Mouse (Mus musculus): ENCODE measurements around the gene Qrfpr.

Qrfpr gene

DNA sequence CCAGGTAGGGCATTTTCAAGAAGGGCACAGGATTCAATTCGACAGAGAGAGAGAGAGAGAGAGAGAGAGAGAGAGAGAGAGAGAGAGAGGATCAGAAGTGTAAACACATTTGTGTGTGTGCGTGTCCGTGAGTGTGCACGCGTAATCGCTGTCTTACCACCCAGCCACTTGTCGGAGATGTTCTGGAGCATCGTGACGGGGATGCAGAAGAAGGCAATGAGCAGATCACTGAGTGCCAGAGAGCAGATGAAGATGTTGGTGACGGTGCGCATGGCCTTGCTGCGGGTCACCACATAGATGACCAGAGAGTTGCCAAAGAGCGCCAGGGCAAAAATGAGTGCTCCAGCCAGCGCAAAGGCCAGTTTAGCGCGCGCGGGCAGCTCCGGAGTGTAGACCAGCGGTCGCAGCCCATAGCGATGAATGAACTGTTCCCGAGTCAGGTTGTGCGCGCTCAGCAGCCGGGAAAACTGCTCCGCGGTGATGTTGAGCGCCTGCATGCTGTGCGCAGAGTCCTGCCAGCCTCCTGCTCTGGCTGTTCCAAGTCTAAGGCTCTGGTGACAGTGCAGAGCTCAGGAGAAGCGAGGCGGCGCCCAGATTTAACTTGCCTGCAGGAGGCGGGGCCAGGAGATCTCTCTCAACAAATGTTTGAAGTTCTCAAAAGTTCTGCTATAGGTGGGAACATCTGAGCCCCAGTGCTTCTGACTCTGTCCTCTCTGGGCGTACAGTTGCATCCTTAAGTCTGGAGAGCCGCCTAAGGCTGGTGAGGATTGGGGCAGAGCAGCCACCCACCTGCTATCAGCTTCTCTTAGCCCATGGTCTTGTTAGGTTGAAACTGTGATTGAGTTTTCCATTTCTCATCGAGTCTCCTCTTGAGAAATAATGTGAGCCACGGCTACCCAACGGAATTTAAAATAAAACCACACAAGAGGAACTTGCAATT lies at the start of gene Qrfpr:
Gene Qrfpr, minus strand, starts transcription at position 571 of the 940 bp plus-strand sequence.
- DNase-seq = peak; percentile 9 to 15

DNA sequence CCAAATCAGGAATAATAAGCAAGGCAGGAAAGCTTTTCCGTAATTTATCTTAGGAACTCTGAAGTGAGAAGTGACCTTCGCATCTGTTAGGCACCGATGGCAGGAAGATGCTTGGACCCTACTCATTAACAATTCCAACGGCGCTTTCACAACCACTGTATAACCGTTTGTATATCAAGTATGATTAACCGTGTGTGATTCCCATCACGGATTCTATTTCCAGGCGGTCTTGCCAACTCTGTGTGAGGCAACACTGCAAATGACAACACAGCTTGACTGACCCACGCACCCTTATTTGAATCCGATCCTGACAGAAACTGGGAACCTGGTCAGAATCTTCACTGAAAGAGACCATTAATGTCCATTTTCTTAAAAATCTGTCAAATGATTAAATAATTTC lies 41.8 kb upstream of the Qrfpr start:
- DNase-seq = no peak

DNA sequence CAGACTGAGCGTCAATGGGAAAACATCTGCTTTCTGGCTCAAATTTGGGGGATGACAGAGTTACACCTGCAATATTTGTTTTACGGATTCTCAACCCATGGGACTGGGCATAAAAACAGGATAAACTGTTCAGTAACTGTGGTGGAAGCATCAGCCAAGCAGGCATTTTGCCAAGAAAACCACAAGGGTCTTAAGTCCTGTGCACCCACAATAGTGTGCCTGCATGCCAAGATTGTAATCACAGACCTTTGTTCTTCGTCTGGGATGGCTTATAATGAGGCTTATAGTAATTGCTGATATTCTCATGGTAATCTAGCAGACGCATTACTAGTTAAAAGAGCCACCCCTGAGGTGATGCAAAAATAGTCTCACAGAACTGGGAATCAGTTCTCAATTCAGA lies 41.2 kb upstream of the Qrfpr start:
- no peak for DNase-seq

DNA sequence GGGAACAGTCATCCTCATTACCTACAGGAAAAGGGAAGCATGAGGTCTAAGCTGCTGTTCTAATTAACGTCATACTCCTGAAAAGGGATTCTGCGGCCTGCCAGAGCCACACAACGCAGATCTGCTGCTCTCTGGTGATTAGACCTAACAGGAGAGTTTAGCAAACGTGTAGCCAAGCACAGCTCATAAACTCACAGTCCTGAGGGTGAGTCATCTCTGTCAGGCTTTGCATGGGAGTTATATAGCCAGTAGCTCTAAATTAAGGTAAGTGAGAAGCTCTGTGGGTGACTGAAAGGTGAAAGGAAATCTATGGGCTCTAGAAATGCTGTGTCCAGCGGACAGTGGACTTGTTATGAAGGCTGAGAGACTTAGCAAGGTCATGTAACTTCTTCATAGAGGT lies 28.5 kb upstream of the Qrfpr start:
- no peak for DNase-seq

DNA sequence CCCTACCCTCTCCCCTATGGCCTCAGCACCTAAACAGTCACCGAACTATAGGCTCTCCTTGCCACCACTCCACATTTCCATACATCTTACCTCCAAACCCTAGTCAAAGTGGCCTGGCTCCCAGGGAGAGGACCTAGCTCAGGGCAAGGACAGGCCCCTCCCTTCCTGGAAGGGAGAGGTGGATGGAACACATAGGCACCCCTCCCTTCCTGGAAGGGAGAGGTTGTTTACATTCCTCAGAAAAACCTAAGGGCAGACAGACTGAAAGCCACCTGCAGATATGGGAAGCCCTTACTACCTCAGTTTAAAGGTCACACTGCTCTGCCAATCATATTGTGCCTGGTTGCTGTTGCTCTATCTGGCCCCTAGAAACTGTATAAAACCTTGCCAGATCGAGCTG lies 26.3 kb upstream of the Qrfpr start:
- DNase-seq = no peak

DNA sequence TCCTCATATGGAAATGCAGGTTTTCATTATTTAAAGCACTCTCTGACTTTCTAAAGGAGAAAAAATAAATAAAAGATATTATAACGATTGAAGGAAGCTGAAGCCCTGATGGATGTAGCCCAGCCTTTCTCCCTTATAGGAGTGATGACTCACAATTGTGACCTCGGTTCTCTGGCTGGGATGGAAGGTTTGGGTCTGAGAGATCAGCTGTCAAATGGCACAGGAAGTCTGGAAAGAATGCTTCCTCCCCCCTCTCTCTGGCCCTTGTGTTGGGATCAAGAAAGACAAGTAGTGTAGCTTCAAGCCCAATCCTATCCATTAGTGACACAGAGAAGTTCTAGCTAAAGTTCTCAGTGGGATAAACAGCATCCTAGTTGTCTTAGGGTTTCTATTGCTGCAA lies 7.8 kb upstream of the Qrfpr start:
- DNase-seq = no peak

DNA sequence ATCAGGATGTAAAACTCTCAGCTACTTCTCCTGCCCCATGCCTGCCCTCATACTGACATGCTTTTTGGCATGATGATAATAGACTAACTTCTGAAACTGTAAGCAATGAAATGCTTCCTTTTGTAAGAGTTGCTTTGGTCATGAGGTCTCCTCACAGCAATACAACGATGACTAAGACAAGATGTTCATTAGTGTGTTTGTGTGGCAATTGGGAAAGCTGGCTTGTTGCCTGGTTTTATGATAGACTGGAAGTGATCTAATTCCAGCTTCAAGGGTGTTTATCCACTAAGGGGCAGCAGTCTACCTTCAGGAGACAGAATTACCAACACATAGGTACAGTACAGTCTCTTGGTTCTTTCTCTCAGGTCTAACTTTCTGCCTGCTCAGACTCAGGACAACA lies 5.1 kb upstream of the Qrfpr start:
- no peak for DNase-seq

DNA sequence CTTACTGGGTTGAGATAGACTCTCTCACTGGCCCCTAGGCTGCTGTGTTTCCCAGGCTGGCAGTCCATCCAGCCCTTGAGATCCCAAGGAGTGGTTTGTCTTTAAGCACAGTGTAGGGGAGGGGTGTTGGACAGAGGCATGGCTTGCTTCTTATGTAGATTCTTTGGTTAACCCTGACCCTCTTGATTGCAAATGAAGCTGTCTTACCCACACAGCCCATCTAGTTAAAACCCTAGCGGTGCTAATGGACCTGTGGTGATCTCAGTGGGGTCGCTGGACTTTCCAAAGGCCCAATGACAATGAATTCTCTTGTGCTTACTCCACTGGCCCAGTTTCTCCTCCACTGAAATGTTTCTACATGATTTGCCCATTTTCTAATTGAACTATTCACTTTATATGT lies 1.2 kb upstream of the Qrfpr start:
- no peak for DNase-seq

DNA sequence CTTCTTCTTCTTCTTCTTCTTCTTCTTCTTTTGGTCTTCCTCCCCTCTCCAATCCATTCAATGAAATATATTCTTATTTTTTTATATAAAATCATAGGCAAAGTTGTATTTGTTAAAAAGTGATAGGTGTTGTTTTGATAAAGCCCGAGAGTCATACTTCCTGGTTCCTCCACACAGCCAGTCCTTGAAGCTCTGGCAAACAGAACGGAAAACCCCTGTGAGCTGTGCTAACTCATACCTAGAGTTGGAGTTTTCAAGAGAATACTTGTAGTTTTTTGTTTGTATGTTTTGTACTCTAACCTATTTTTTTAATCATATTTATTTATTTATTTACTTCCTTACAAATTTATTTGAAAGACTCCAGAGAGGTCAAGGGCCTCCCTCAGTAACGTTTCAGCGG lies 9.4 kb downstream of the Qrfpr start:
- no peak for DNase-seq

DNA sequence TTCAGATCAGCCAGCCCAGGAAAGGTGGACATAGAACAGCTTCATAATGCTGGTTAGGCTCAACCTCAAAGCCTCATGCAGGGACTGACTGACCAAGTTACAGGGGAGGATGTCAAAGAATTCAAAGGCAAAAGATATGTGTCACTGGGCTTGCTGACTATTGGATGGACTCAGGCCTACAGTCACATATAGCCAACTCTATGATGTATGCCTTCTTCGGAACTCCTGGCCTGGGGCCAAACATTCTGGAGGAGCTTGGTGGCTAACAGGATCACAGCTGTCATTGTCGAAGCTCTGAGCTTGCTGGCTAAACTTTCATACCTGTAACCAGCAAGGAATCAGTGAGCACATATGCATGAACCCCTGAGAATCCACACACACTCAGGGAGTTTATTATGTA lies 11.2 kb downstream of the Qrfpr start:
- DNase-seq = peak; percentile 19 to 30

DNA sequence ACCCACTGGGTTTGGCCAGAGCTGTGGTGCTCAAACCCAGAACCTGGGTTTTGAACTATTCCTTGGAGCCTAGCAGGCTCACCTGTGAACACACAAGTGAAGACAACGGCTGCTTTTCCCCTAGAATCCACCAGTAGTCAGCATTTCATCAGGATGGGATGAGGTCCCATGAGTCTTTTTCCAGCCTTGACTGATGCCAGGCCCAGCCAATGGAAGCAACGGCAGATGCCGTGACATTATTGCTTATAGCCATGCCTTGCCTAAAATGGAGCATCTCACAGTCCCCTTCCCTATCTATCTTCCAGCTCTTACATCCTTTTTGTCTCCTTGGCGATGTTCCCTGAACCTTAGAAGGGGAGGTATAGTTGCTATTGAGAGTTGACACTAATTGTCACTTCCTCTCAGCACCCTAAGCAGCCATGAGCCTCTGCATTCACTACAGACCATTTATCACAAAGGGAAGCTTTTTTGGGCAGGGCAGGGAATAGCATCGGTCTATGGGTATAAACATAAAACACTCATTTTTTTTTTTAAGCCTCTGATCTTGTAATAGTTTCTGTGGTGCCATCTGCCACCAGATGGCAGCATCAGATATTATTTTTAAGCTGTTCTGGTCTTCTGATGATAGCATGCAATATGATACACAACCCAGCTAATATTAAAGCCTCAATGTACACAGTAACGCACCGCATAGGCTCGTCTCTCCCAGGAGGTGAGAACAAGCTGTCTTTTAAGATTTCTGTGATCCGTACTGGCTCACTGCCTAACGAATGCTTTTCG lies 12.1 kb downstream of the Qrfpr start:
- peak; percentile 50 to 61 for DNase-seq

DNA sequence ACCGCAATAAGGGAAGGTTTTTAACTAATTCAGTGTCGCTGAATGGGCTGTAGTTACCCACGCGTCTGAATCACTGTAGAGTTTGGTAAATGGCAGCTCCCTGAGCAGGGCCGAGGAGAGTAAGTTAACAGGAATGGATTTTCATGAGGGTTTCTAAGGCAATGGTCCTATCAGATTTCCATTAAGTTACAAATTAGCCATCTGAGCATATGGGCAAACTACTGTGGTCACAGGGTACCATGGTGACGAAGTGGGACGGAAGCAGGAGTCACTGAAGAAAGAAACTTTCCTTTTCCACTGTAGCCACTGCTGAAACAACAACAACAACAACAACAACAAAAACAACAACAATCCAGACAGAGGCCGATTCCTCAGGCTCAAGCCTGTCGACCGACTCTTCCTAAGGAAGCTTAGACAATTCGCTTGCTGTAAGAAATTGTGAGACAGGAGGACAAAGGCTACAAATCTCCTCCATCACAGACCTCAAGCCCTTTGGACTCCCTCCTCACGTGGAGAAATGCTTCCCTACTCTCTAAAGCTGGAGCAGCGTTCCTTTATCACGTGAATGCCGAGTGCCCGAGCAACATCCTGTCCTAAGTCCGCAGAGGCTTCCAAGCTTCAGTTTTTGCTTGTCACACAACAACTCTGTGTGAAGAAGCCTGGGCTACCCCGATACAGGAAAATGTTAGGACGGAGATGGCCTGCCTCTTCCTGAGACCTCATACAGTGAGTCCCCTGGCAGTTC lies 14.4 kb downstream of the Qrfpr start:
- DNase-seq = peak in 1 of 2 experiments; percentile 26

DNA sequence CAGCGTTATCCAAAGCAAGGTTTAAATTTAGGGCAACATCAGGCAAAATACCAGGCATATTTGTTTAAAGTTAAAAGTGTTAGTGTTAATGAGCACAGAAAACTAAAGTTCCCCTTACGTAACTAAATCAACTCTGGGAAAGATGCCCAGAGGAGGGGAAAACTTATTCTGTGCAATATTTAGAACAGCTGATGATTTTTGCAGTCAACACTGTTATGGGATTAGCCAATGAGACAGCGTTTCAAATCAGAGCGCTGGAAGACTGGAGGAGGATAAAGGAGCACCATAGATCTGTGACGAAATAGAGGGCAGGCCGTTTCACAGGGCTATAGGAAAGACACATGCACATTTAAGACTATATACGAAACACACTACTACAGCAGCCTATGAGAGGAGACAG lies 19.2 kb downstream of the Qrfpr start:
- DNase-seq = no peak

DNA sequence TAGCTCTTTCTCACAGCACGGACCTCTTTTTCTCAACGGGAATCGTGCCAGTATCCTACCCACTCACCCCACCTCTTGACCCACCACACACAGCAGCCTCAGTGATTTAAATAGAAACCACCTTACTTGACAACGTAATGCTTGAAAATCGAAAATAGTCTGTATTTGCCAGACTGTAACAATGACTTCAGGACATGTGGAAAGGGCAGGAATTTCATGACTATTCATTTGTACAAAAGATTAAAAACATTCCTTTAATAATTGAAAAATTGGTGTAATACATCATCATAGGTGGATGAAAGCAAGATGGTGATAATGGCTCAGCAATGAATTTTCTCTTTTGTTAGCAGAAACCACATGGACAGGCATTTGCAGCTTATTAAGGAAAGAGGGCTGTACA lies 21.0 kb downstream of the Qrfpr start:
- DNase-seq = no peak

DNA sequence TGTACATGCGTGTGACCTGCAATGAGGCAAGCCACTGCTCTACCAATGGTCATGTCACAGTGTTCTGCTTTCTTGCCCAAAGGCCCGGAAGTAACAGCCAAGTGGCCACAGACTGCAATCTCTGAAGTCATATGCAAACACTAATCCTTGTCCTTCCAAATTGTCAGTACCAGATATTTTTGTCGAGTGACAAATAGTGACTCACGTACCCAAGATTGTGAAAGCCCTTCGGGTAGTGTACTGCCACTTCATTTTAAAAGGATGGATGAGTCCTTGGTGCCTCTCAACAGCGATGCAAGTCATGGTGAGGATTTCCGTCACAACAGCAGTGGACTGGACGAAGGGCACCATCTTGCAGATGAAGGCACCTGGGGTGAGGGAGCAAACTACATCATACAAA lies 32.9 kb downstream of the Qrfpr start:
- DNase-seq = no peak

DNA sequence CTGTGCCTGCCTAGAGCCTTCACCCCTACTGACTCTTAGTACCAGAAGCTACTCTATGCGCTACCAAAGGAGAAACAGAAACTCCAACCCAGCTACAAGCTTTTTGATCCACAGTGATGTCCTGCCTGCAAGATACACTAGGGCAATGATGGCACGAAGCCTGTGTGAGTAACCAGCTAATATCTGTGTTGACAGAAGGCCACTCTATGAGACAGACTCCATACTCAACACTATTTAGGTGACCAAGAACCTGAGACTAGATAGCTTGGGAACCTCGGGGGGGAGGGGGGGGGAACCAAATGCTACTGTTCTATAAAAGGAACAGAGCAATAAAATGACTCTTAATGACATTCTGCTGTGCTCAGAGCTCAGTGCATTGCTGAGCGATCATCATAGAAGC lies 35.6 kb downstream of the Qrfpr start:
- DNase-seq = no peak

DNA sequence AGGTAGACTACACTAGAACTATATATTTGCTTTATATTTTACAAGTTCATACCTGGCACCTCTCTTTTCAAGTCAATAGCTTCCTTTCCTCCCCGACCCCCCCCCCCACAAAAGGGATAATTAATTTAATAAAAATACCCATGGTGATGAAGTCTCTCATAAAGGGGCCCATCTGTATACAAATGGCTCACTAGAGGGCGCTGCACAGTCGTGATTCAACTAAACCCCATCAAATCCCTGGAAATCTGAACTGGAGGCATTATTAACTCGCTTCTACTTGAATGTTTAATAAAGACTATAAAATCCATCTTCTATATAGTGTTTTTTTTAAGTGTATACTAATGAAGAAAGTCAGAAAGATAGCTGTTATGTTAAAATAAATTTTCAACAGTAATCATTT lies 40.6 kb downstream of the Qrfpr start:
- DNase-seq = peak; percentile 75 to 77

DNA sequence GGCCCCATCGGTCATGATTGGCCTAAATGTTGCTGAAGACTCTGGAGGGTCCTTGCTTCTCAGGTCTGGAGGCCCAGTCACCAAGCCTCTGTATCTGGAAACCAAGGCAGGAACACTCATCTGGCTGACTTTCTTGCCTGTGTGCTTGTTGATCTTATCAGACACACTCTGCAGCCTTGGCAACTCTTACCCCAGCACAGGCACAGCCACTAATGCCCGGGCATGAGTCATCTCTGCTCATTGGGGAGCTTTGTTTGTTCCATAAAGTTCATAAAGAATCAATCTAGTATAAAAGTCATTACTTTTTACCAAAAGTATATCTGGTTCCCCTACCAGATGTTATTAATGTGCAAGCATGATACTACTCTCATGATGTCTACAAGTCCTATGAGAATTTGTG lies 48.4 kb downstream of the Qrfpr start:
- DNase-seq = no peak

DNA sequence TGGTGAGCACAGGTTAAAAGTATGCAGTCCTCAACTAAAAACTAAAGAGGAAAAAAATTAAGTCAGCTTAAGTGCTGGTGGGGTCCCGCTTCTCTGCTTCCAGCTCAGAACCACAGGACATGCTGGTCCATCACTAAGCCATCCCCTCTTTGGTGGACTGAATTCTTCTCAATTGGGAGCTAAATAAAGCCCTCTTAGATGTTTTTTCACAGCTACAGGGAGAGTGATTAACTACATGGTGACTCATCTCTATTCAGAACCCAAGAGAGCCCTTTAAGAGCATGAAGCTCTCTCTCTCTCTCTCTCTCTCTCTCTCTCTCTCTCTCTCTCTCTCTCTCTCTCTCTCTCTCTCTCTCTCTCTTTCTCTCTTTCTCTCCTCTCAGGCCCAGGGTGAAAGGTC lies 50.8 kb downstream of the Qrfpr start:
- DNase-seq = no peak

DNA sequence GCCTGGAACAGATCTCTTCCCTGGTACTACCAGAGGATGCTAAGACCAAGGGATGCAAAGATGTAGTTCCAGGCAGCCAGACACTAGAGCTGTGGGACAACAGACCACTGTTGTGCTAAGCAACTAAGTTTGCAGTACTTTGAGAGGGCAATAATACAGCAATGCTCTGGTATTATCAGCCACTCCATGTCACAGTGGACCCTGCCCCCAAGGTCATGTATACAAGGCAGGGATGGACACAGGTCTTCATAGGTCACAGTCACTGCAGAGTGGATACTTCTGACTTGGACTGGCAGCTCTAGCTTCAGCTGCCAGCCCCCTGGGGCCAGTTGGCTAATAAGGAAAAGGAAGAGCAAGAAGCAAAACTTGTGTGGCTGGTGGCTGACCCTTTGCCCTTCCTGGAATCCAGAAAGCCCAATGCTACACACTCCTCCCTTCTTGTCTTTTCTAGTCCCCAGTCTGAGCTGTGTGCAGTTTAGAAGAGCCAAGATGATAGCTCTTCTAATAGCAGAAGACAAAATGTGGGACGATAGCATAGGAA lies 51.4 kb downstream of the Qrfpr start:
- no peak for DNase-seq

DNA sequence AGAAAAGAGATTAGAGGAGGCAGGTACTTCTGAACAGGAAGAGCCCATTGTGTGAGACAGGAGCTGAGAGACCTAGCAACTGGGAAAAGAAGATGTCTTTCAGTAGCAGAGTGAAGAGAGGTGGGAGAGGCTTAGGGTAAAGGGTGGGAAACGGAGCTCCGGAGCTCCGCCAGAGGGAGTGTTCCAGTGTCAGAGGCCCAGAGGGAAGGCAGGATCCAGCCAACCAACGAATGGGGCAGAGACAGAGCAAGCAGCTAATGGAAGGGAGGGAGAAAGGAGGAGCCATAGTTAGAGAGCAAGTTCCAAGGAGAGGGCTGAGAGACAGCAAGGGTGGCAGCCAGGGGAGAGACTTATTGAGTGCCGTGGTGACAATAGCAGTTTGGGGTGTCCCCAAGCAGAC lies 66.8 kb downstream of the Qrfpr start:
- DNase-seq = peak in 1 of 2 experiments; percentile 23

DNA sequence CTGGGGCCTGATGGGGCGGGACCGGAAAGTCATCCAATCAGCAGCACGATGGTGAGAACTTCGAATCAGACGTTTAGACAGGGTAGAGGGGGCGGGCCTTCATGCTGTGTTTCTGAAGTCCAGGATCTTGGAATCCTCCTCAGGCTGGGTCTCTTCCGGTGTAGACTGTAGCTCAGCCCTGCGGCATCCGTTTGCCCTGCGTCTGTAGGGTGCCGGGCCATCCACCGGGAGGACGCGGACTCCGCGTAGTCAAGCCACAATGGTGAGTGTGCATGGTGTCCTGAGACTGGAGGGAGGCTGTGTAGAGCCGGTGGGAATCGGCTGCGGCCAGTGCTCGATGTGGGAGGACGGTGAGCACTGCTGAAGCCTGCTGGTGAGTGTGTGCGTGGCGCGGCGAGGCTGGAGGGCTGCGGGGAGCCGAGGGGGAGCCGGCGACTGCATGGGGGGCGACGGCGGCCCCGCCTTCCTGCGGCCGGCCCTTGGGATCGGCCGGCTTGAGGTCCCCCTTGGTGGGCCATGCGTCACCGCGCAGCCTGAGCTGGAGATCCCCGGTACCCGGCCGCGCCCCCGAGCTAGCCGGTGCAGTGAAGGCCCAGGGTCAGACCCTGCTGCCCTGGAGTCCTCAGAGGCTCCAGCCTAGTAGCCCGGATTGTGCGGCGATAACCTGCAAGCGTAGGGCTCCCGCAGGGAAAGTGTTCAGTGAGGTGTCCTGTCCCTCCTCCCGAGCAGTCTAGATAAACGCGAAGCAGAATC lies 71.0 kb downstream of the Qrfpr start, which contains the start of gene D3Ertd254e:
Gene D3Ertd254e, plus strand, starts transcription at position 84 of the 753 bp plus-strand sequence.
- DNase-seq = peak; percentile 89 to 94
